Mouse (Mus musculus) spleen, postnatal 4 days (tissue): Measurements from ENCODE around the gene Zfp207.
"Not testable (repeated sequence)": the region's sequence is repeated elsewhere in the genome, so short reads cannot be mapped to it uniquely, and the experiment has no call there.

Source experiments
- DNase-seq, 2 experiments: peaks; one replicate each; pipeline ENCODE4 v3.0.0; 2022; ENCODE audit warnings: low spot score in 2 of 2

Gene Zfp207

DNA sequence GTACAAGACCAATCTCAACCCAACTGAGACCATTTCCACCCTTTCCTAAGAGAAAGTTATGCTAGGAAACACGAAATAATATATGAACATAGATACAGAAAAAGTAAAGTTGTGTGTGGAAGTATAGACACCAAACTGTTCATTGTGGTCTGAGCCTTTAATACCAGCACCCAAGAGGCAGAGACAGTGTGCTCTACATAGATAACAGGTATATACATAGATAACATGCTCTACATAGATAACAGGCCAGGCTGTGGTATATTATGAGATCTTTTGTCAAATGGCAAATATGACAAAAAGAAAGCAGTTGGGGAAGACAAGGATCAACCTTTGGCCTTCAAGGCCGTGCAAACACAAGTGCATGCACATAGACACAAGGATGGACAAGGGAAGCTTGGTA lies 27.3 kb downstream of the Zfp207 start:
- DNase-seq = no peak

DNA sequence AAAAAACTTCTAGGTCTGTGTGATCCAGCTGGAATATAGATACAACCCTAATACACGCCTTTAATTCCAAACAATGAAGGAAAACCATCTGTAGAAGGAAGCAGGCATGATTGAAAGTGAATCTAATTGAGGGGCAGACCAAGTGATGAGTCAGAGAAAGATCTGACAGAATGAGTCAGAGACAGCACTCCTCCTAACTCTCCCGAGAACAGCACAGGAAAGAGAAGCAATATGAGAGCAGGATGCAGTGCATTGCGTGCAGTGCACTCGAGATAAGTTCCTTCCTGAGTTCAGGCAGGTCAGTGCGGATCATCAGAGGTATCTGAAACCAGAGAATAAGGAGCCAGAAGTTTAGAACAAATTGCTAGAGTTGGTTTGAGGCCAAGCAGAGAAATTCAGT lies 34.0 kb downstream of the Zfp207 start:
- no peak for DNase-seq

DNA sequence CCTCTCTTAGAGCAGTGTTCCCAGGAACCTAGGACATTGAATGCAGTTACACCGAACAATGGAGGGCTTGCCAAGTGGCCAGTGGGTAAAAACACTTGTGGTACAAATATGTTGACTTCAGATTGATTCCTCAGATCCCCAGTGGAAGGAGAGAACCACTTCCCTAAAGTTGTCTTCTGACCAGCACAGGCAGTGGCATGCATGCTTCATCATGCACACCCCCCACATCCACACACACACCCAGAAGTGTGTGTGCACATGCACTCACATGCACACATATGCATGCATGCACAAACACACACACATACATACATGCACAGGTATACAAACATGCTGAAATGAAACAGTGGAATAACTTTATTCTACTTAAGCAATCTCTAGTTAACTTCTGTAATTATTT lies 36.7 kb downstream of the Zfp207 start:
- DNase-seq = no peak

DNA sequence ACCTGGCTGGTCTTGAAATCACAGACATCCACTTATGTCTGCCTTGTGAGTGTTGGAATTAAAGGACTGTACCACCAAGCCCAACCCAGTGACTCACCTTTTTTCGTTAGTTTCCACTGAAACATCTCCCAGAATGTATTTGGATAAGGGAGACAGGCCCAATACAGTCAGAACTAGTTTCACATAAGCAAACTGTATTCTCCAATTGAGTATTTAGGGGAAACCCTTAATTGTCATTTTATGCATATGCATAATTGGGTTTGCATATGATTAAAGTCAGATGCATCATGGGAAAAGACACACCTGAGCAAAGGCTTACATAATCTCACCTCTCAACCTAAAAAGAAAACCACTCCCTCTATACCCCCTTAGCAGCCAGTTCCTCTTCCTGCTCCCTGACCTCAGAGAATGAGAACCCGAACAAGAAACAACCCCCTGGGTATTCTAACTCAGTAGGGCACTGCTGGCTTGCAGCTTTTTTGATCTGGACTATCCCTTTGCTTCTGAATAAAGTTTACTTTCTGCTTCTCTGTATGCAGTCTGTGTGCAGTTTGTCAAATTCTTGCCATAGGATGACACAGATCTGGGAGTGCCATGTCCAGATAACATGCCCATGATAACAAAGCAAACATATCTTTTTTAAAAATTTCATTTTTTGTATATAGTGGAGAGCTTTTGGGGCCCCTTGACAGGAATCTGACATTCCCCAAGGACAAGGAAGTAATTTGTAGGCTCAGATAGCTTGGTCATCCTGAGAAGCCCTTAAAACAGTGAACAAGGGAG lies 37.3 kb downstream of the Zfp207 start:
- DNase-seq = no peak

DNA sequence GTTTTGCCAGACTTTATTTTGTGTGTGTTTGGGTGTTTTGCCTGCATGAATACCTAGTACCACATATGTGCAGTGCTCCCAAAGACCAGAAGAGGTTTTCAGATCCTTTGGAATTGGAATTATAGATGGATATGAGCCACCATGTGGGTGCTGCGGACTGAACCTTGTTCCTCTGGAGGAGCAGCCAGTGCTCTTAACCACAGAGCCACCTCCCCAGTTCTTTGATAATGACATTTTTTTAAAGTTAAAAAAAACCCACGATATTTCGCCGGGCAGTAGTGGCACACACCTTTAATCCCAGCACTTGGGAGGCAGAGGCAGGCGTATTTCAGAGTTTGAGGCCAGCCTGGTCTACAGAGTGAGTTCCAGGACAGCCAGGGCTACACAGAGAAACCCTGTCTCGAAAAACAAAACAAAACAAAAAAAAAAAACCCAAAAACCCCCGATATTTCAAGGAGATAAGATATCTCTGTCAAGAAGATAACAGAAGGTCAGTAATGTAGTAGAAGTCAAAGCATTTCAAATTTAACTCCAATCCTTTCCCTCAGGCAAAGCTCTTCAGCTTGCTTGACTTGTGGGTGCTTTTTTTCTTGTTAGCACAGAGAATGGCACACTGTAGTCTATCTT lies 38.5 kb downstream of the Zfp207 start:
- no peak for DNase-seq

DNA sequence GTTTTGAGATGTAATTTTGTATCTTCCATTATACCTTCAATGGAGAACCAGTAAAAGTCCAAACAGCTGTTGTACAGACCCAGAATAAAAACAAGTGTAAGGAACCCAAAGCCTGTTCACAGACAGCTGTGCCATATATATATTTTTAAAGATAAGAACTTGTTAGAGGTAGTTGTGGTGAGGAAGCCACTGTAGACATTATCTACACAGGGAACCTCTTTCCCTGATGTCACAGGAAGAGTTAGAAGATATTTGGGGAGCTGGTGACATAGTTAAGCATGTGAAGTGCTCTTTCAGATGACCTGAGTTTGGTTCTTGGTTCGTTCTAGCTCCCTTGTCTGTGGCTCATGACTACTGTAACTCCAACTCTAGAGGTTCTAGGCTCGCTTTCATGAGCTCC lies 41.6 kb downstream of the Zfp207 start:
- DNase-seq = no peak

DNA sequence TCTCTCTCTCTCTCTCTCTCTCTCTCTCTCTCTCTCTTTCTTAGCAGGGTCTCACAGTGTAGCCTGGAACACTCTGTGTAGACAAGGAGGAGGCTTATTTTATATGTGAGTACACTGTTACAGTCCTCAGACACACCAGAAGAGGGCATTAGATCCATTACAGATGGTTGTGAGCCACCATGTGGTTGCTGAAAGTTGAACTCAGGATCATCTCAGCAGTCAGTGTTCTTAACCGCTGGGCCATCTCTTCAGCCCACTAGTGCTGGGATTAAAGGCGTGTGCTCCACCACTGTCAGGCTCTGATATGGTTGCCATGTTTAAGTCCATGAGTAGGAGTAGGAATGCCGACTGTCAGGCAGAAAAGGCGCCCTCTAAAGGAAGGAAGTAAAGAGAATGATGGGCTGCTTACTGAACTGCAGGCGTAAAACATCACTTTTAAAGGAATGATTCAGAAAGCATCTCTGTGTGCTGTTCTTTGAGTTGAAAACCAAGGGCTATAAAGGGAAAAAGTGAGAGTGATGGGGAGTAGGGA lies 42.2 kb downstream of the Zfp207 start:
- DNase-seq = no peak

DNA sequence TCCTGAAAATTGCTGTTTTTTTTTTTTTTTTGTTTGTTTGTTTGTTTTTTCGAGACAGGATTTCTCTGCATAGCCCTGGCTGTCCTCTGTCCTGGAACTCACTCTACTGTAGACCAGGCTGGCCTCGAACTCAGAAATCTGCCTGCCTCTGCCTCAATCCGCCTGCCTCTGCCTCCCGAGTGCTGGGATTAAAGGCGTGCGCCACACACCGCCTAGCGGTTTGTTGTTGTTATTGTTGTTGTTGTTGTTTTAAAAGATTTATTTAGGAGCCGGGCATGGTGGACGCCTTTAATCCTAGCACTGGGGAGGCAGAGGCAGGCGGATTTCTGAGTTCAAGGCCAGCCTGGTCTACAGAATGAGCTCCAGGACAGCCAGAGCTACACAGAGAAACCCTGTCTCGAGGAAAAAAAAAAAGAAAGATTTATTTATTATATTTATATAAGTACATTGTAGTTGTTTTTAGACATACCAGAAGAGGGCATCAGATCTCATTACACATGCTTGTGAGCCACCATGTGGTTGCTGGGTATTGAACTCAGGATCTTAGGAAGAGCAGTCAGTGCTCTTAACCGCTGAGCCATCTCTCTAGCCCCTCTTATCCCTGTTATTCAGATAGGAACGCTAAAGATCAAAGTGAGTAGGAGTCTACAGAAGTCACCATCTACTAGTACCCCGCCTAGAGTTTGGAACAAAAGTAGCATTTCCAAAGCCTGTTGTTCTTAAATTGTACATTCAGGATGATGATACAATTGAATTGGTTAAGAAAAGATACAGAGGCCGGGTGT lies 43.1 kb downstream of the Zfp207 start:
- DNase-seq = not testable (repeated sequence)

DNA sequence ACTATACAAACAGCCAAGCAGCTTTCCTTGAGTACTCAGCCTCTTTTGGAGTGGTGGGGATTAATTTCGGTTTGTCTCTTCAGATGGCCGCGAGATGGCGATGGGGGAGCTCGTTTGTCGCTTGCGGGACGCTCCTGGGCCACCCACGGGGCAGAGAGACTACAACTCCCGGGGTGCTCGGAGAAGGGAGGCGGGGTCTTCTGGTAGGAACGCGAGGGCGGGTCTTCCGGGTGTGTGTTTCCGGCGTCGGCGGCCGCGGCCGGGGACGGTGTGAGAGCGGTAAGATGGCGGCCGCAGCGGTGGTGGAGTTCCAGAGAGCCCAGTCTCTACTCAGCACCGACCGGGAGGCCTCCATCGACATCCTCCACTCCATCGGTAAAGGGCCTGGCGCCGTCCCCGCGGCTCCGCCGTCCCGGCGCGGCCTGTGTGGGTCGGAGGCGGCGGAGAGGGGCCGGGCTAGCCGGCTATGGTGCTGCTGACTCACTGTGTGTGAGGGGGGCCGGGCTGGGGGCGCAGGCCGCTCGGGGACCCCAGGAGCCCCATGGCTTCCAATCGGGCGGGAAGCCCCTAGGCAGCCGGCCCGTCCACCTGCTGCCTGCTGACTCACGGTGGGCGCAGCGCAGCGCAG lies 45.4 kb downstream of the Zfp207 start, which contains the start of gene Psmd11:
TSS of gene Psmd11 (plus strand) at position 235 of the 628 bp plus-strand sequence.
- DNase-seq = peak; percentile 95 to 96

DNA sequence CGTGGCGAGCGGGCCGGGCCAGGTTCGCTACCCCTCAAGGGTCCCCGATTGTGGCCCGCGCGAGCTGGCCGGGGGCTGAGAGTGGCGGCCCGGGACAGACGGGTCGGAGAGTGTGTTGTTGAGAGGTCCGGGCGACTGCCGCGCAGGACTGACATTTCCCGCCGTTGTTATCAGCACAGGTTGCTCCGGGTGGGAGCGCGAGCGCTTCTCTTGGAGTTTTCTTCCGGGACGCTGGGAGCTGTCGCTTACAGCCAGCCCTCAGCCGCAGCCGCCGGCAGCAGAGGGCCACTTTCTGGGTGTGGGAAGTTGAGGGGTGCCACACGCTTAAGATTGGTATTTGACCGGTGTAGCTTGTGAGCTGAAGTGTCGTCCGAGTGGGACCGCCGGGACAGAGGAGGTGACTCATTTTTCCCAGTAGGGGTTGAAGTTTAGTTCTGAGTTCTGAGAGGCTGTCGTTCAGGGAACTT lies 46.0 kb downstream of the Zfp207 start:
- peak; percentile 54 to 81 for DNase-seq

DNA sequence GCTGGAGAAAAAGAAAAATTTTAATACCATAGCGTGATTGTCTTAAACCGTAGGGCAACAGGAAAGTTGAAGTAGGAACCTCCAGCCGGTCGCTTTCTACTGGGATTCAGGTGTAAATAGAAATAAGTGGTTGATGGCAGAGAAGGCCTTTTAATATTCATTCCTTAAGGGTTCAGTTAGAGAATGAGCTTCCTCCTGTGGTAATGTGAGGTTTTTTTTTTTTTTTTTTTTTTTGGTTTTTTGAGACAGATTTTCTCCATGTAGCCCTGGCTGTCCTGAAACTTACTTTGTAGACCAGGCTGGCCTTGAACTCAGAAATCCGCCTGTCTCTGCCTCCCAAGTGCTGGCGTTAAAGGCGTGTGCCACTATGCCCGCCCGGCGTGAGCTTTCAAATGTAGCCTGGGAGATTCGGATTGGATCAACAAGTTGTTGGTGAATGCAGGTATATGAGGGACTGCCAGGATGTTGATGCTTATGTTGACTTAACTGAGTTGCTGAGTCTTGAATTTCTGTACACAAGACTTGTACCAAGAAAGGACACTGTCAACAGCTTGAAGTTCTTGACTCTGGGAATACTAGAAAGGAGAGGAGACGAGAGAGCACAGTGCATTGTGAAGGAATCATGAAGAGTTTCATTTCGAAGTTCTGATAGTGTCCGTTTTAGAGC lies 46.6 kb downstream of the Zfp207 start:
- peak in 1 of 2 experiments; percentile 17 for DNase-seq

DNA sequence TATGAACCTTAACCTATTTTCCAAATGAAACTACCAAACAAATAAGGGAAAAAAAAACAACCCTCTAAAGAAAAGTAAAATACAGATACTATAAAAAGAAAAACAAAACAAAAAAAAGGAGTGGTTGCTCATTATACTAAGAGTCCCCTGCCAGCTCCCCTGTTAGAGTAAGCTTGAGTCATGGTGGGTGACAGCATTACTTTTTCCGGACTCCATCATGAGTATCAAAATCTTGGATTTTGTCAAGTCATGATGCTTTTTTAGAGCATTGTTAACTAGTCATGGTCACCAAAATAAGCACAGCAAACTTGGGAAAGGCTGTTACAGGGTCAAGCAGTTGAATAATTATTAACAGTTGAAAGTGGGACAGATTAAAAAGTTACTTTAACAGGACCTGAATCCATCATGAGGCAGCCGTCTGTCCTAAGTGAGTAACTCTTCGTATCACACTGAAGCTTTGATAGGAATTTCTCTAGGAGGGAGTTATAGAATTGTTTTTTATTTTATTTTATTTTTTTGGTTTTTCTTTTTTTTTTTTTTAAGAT lies 47.4 kb downstream of the Zfp207 start:
- no peak for DNase-seq

DNA sequence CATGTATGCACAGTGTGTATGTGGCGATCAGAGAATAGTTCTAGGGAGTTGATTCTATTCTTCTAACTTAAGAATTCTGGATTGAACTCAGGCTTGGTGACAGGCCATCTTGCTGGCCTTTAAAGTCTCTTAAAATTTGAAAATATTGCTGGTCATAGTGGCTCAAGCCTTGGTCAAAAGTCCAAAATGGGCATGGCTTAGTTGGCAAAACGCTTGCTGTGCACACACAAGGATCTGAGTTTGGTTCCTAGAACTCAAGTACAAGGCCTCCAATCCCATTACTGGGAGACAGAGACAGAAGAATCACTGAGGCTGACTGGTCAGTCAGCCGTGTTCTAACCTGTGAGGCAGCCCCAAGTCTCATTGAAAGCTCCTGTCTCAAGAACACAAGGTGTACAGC lies 63.8 kb downstream of the Zfp207 start:
- no peak for DNase-seq

DNA sequence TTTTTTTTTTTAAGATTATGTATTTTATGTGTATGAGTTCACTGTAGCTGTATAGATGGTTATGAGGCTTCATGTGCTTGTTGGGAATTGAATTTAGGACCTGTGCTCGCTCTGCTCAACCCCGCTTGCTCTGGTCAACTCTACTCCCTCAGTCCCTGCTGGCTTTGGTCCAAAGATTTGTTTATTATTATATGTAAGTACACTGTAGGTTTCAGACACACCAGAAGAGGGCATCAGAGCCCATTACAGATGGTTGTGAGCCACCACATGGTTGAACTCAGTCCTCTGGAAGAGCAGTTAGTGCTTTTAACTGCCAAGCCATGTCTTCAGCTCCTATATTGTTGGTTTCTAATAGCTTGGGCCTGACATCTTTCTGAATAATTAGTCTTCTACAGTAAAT lies 66.8 kb downstream of the Zfp207 start:
- no peak for DNase-seq

DNA sequence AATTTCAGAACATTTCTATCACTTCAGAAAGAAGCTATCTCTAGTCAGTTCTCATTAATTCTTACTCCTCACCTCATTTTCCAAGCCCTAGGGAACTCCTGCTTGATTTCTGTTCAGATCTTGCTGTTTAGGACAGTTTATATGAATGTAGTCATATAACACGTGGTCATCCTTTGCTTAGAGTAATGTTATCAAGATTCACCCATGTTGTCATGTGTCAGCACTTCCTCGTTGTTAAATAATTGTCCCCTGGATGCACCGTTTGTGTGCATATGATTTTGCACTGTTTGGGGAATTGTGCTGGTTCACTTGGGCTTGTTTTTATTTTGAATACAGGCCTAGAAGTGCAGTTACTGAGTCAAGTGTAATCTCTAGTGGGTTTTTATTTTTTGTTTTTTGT lies 69.2 kb downstream of the Zfp207 start:
- DNase-seq = no peak

DNA sequence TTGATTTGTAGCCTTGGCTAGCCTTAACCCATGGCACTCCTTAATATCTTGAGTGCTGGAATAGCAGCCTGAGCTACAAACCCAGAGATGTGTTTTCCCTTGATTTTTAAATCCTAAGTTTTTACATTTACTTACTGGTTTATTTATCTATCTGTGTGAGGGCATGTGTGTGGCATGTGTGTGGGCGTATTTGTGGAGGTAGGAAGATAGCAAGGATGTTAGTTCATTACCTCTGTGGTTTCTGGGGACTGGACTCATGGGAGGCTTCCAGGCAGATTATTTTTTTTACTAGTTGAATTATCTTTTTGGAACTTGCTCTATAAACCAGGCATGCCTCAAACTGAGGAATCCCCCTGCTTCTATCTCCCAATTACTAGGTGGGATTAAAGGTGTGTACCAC lies 70.1 kb downstream of the Zfp207 start:
- no peak for DNase-seq
